Mouse (Mus musculus): ENCODE results near the gene Arrdc2. TPM values are rescaled to one million over a fixed set of nuclear protein-coding genes. Genes with fewer than 3 reads are reported as not detected.
A peak's percentile ranks its signal among the peaks of the same experiment; 100 is the strongest.

Arrdc2 gene
- polyA plus RNA-seq, 1 experiment from 2014 or later, result 6.7 TPM

DNA sequence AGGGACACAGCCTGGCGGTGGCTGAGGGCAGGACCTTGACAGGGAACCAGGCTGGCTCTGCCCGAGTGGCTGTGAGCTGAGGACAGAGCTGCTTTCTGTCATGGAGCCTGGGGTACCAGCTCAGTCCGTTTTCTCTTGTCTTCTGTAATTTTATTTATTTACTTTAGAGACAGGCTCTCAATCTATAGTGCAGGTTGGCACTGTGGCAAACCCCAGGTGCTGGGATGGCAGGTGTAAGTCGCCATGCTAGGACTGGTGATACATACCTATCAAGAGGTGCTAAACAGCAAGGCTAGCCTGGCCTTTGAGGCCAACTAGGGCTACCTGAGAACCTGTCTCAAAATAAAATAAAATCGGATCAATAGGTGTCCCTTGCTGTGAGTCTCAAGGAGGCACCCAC lies 16.5 kb upstream of the Arrdc2 start:
- 70% methylated on average over 5 of the region's 5 CpGs for WGBS
- Histone ChIP-seq H3K27ac (ENCODE audit: low read length) (no peak overlapping the region), H3K36me3 (ENCODE audit: control insufficient read depth, insufficient read depth, low read length) (0 out of 2 replicates have a peak, but pooled peaks cover 3% of the 10 kb centered on the region), H3K27me3 (ENCODE audit: control insufficient read depth, insufficient read depth, low read depth, low read length) (no peaks in the 10 kb centered on the region), H3K4me1 (ENCODE audit: control insufficient read depth, insufficient read depth, low read length) (peaks cover 18% of the 10 kb centered on the region), H3K9ac (ENCODE audit: low read depth, low read length) (no peak overlapping the region; the same call in 1 of the 2 replicates), H3K4me2 (ENCODE audit: low read length) (peak overlapping the region; percentile 89), H3K4me3 (ENCODE audit: low read depth, low read length) (no peak overlapping the region; the same call in 1 of the 2 replicates), H3K9me3 (replicated peaks; ENCODE audit: control insufficient read depth, low read length, poor library complexity, severe bottlenecking) (no peaks in the 10 kb centered on the region)
- no peak for ATAC-seq

DNA sequence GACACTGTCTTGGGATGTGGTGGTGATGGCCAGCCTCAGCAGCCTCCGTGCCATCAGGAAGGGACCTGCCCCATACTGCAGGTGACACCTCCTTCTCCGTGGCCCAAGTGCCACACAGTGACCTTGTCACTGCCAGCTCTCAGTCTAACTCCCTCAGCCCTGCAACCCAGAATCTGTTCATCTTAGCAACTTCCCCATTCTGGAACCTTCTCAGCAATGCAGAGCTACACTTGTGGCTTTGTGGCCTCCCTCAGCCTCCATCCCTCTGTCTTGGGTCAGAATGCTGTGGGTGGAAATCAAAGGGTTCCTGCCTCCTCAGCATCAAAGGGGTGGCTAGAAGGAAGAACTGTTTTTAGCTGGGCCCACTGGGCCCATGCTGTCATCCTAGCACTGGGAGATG lies 14.3 kb upstream of the Arrdc2 start:
- peaks cover 18% of the 10 kb centered on the region for H3K4me1 ChIP-seq (ENCODE audit: control insufficient read depth, insufficient read depth, low read length)
- no peaks in the 10 kb centered on the region for H3K27me3 ChIP-seq (ENCODE audit: control insufficient read depth, insufficient read depth, low read depth, low read length)
- H3K9me3 ChIP-seq (replicated peaks; ENCODE audit: control insufficient read depth, low read length, poor library complexity, severe bottlenecking), result no peaks in the 10 kb centered on the region
- H3K4me3 ChIP-seq (ENCODE audit: low read depth, low read length), result no peak overlapping the region
- 79% methylated on average over 2 of the region's 2 CpGs for WGBS
- no peak for ATAC-seq
- no peak overlapping the region for H3K4me2 ChIP-seq (ENCODE audit: low read length)
- peaks cover 5% of the 10 kb centered on the region; the same call in 1 of the 2 replicates for H3K36me3 ChIP-seq (ENCODE audit: control insufficient read depth, insufficient read depth, low read length)
- H3K27ac ChIP-seq (ENCODE audit: low read length), result no peak overlapping the region
- no peak overlapping the region for H3K9ac ChIP-seq (ENCODE audit: low read depth, low read length)

DNA sequence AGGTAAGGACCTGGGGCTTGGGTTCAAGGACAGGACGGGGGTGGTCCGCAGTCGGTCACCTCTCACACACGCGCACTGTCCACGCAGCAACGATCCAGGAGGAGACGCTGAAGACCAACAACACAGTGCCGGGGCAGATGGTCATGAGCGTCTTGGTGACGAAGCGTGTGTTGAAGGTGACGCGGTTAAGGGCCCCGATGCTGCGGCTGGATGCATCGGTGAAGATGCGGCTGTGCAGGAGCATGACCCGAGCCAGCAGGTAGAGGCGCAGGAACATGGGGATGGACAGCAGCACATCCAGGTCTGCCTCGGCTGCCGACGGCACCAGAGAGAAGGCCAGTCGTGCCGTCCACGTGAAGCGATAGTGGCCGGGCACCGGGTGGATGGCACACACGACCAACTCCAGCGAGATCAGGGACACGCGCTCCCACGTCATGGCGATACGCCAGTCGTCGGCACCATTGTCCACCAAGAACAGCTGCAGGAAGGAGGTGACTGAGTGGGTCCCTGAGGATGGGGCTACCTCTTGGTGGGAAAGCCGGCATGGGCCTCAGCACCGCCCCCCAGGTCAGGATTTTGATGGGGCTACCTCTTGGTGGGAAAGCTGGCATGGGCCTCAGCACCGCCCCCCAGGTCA lies 13.2 kb upstream of the Arrdc2 start:
- WGBS, result 94% methylated on average over 41 of the region's 41 CpGs
- Histone ChIP-seq H3K27me3 (ENCODE audit: control insufficient read depth, insufficient read depth, low read depth, low read length) (no peaks in the 10 kb centered on the region; the same call in 1 of the 2 replicates), H3K36me3 (ENCODE audit: control insufficient read depth, insufficient read depth, low read length) (peaks cover 5% of the 10 kb centered on the region; the same call in 1 of the 2 replicates), H3K4me1 (ENCODE audit: control insufficient read depth, insufficient read depth, low read length) (peaks cover 15% of the 10 kb centered on the region), H3K9me3 (replicated peaks; ENCODE audit: control insufficient read depth, low read length, poor library complexity, severe bottlenecking) (no peaks in the 10 kb centered on the region), H3K9ac (ENCODE audit: low read depth, low read length) (no peak overlapping the region), H3K4me3 (ENCODE audit: low read depth, low read length) (no peak overlapping the region), H3K4me2 (ENCODE audit: low read length) (no peak overlapping the region), H3K27ac (ENCODE audit: low read length) (no peak overlapping the region)
- no peak for ATAC-seq

DNA sequence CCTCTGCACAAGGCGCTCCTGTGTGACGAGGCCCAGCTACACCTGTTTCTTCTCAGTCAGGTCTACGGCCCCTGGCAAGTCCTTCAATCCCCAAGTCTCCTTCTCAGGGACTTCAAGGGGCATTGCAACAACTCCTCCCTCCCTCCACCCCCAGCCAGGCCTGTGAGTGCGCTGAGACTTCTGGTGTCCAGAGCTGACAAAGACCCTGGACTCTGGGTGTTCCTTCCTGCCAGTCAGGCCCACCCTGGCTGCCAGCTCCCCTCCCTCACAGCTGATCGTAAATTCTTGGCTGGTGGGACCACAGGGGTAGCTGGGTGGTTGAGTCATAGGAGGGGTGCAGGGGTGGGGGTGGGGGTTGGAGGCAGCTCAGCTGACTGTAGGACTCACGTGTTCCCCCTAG lies 12.3 kb upstream of the Arrdc2 start:
- Histone ChIP-seq H3K4me1 (ENCODE audit: control insufficient read depth, insufficient read depth, low read length) (peaks cover 8% of the 10 kb centered on the region), H3K36me3 (ENCODE audit: control insufficient read depth, insufficient read depth, low read length) (peaks cover 5% of the 10 kb centered on the region; the same call in 1 of the 2 replicates), H3K4me3 (ENCODE audit: low read depth, low read length) (no peak overlapping the region), H3K9me3 (replicated peaks; ENCODE audit: control insufficient read depth, low read length, poor library complexity, severe bottlenecking) (no peaks in the 10 kb centered on the region), H3K27me3 (ENCODE audit: control insufficient read depth, insufficient read depth, low read depth, low read length) (no peaks in the 10 kb centered on the region; the same call in 1 of the 2 replicates), H3K4me2 (ENCODE audit: low read length) (no peak overlapping the region), H3K9ac (ENCODE audit: low read depth, low read length) (0 out of 2 replicates have a peak overlapping the region, but pooled peaks have one; percentile 30), H3K27ac (ENCODE audit: low read length) (no peak overlapping the region)
- 67% methylated on average over 6 of the region's 6 CpGs for WGBS
- no peak for ATAC-seq

DNA sequence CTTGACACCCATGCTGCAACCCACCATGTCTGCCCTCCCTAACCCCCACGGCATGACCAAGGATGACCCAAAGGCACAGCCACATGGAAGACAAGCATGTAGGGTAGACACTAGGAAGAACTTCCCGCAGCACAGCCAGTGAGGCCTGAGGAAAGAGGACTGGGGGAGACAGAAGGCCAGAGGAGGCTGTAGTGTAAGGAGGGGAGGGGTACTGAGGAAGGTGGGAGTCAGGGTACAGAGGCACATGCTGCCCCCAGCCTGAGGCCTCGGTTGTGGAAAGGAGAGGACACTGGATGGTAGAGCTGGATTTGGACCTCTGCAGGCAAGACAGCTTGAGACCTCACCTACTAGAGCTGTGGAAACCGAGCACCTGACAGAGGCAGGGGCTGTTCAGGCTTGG lies 11.4 kb upstream of the Arrdc2 start:
- Histone ChIP-seq H3K9me3 (replicated peaks; ENCODE audit: control insufficient read depth, low read length, poor library complexity, severe bottlenecking) (no peaks in the 10 kb centered on the region), H3K27ac (ENCODE audit: low read length) (no peak overlapping the region), H3K36me3 (ENCODE audit: control insufficient read depth, insufficient read depth, low read length) (peaks cover 5% of the 10 kb centered on the region; the same call in 1 of the 2 replicates), H3K27me3 (ENCODE audit: control insufficient read depth, insufficient read depth, low read depth, low read length) (no peaks in the 10 kb centered on the region; the same call in 1 of the 2 replicates), H3K9ac (ENCODE audit: low read depth, low read length) (no peak overlapping the region), H3K4me3 (ENCODE audit: low read depth, low read length) (no peak overlapping the region), H3K4me1 (ENCODE audit: control insufficient read depth, insufficient read depth, low read length) (peaks cover 2% of the 10 kb centered on the region), H3K4me2 (ENCODE audit: low read length) (no peak overlapping the region)
- 89% methylated on average over 4 of the region's 4 CpGs for WGBS
- no peak for ATAC-seq

DNA sequence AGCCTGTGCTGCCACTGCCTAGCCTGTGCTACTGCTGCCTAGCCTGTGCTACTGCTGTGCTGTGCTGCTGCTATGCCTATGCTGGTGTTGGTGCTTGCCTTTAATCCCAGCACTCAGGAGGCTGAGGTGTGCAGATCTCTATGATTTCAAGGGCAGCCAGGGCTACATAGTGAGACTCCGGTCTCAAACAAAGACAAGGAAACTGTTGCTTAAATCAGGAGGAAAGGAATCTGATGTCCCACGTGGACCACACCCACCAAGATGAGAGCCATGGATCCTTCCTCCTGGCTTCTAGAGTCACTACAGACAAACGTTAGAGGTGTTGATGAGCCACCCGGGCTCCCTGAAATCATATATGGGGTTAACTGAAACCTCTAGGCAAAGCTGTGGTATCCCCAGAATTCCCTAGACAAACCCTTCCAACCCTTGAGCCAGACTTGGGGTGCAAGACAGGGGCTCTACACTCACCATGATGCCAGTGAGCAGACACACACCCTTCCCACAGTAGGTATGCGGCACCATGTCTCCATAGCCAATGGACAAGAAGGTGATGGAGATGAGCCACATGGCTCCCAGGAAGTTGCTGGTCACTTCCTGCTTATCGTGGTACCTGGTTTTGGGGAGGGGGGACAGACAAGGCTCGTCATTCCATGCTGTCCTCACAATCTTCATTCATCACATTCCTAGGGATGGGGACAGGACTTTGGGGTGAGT lies 10.8 kb upstream of the Arrdc2 start:
- ATAC-seq, result no peak
- H3K9me3 ChIP-seq (replicated peaks; ENCODE audit: control insufficient read depth, low read length, poor library complexity, severe bottlenecking), result no peaks in the 10 kb centered on the region
- H3K4me1 ChIP-seq (ENCODE audit: control insufficient read depth, insufficient read depth, low read length), result no peaks in the 10 kb centered on the region
- no peak overlapping the region for H3K4me3 ChIP-seq (ENCODE audit: low read depth, low read length)
- no peaks in the 10 kb centered on the region; the same call in 1 of the 2 replicates for H3K27me3 ChIP-seq (ENCODE audit: control insufficient read depth, insufficient read depth, low read depth, low read length)
- H3K4me2 ChIP-seq (ENCODE audit: low read length), result no peak overlapping the region
- 81% methylated on average over 7 of the region's 7 CpGs for WGBS
- no peak overlapping the region for H3K9ac ChIP-seq (ENCODE audit: low read depth, low read length)
- H3K36me3 ChIP-seq (ENCODE audit: control insufficient read depth, insufficient read depth, low read length), result peaks cover 5% of the 10 kb centered on the region; the same call in 1 of the 2 replicates
- H3K27ac ChIP-seq (ENCODE audit: low read length), result no peak overlapping the region

DNA sequence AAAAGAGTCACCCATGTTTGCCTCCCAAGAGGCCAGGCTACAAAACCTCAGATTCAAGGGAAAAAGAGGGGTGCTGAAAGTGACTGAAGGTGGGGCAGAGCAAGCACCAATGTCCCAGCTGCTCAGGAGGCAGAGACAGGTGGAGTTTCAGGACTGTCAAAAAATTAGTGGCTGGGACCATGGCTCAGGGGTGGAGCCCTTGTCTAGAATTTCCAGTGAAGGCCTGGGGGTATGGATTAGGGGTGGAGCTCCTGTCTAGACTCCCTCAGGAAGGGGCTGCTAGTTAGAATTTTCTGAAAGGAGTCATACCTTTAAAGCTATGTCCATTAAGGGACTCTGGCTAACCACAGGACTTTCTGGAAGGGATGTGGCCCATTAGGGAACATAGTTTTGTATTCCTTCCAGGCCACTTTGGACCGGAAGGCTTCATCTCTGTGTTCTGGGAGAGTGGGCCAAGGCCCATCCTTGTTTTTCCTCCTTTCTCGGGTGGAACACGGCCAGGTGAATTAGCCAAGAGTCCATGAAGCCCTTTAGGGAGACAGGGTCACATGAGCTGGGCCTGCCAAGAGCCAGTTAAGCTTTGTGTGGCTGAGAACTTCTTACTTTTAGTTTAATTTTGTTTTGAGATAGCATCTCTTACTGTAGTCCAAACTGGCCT lies 9.9 kb upstream of the Arrdc2 start:
- Histone ChIP-seq H3K36me3 (ENCODE audit: control insufficient read depth, insufficient read depth, low read length) (peaks cover 5% of the 10 kb centered on the region; the same call in 1 of the 2 replicates), H3K4me1 (ENCODE audit: control insufficient read depth, insufficient read depth, low read length) (no peaks in the 10 kb centered on the region), H3K9ac (ENCODE audit: low read depth, low read length) (no peak overlapping the region), H3K27ac (ENCODE audit: low read length) (no peak overlapping the region), H3K4me2 (ENCODE audit: low read length) (no peak overlapping the region), H3K9me3 (replicated peaks; ENCODE audit: control insufficient read depth, low read length, poor library complexity, severe bottlenecking) (no peaks in the 10 kb centered on the region), H3K27me3 (ENCODE audit: control insufficient read depth, insufficient read depth, low read depth, low read length) (no peaks in the 10 kb centered on the region; the same call in 1 of the 2 replicates), H3K4me3 (ENCODE audit: low read depth, low read length) (no peak overlapping the region)
- ATAC-seq, result no peak
- WGBS, result 88% methylated on average over 3 of the region's 3 CpGs

DNA sequence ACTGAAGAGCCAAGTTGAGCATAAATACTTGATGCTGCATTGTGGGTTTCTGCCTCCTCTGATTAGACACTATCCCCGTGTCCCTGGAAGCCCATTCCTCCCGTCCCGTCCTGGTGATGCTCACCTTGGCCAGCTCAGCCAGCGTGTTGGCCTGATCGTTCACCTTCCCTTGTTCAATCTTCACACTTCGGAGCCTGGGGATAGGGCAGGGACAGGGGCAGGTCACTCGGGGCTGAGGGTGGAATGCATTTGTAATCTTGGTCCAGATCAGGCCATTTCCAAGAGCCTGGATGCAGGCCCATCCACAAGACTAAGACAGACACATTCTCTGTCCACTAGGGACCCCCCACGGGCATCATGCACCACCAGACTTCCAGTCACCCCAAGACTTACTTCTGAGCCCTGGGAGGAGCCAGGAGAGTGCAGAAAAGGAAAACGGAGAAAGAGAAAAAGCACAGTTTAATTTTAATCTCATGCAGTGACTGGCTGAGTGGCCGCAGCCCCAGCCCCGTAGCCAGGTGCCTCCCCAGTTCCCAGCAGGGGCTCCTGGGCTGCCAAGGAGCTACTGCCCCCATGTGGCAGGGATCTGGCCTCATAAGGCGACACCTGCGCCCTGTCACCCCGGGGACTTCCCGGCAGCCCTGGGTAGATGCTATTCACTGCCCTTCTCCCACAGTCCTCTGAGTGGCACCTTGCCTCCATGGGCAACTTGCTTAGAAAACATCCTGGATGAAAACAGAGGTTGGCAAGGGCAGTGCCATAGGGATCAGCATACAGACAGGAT lies 7.0 kb upstream of the Arrdc2 start:
- 61% methylated on average over 15 of the region's 15 CpGs for WGBS
- H3K27me3 ChIP-seq (ENCODE audit: control insufficient read depth, insufficient read depth, low read depth, low read length), result no peaks in the 10 kb centered on the region; the same call in 1 of the 2 replicates
- H3K4me1 ChIP-seq (ENCODE audit: control insufficient read depth, insufficient read depth, low read length), result no peaks in the 10 kb centered on the region
- ATAC-seq, result no peak
- H3K36me3 ChIP-seq (ENCODE audit: control insufficient read depth, insufficient read depth, low read length), result peaks cover 2% of the 10 kb centered on the region; the same call in 1 of the 2 replicates
- H3K9ac ChIP-seq (ENCODE audit: low read depth, low read length), result no peak overlapping the region
- H3K9me3 ChIP-seq (replicated peaks; ENCODE audit: control insufficient read depth, low read length, poor library complexity, severe bottlenecking), result no peaks in the 10 kb centered on the region
- H3K4me2 ChIP-seq (ENCODE audit: low read length), result no peak overlapping the region
- no peak overlapping the region for H3K27ac ChIP-seq (ENCODE audit: low read length)
- H3K4me3 ChIP-seq (ENCODE audit: low read depth, low read length), result no peak overlapping the region

All from midbrain, embryonic 16.5 days (tissue).